Mouse (Mus musculus) lung, adult 2 months (tissue): ENCODE measurements around the gene Aif1.

Experiments used
- CTCF ChIP-seq: fragments of 200-500 bp; IDR thresholded peaks from 2 replicates; pipeline ENCODE4 v1.5.1; 2011; ENCODE audit warnings: mild to moderate bottlenecking, low read length, control low read depth; ENCODE audit not compliant: insufficient read depth
- POLR2A ChIP-seq: fragments of 200-500 bp; IDR thresholded peaks from 2 replicates; pipeline ENCODE4 v1.6.1; 2011; ENCODE audit warnings: low read depth, mild to moderate bottlenecking, control low read depth, low read length, borderline replicate concordance; ENCODE audit errors: extremely low read depth

- TF ChIP-seq CTCF (no peak), POLR2A (no peak)
Measured at GRCm38 (mm10) chr17:35127017-35127416, 48.9 kb downstream of the Aif1 start.
